Mouse (Mus musculus) layer of hippocampus, adult 9-10 months (tissue): ENCODE measurements around the gene Rnf157.
"Not testable (repeated sequence)": the region's sequence is repeated elsewhere in the genome, so short reads cannot be mapped to it uniquely, and the experiment has no call there.

Source experiments
- DNase-seq: peaks from one replicate; pipeline ENCODE4 v3.0.0; 2022; ENCODE audit warnings: low spot score

The Rnf157 gene

DNA sequence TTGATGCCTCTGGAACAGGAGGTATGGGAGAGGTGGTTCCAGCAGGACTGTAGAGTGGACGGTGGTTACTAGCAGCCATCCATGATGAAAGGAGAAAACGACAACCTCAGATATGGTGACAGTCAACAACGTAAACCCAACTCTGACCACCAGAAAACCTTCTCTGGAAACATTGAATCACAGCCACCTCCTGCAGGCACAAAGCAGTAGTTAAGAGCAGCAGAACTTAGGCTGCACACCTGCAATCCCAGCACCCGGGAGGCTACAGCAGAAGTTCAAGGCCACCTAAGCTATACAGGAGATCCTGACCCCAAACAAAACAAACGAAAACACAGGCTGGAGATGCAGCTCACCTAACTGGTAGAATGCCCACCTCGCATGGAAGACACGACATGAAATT is 32.1 kb downstream of the Rnf157 start:
- no peak for DNase-seq

DNA sequence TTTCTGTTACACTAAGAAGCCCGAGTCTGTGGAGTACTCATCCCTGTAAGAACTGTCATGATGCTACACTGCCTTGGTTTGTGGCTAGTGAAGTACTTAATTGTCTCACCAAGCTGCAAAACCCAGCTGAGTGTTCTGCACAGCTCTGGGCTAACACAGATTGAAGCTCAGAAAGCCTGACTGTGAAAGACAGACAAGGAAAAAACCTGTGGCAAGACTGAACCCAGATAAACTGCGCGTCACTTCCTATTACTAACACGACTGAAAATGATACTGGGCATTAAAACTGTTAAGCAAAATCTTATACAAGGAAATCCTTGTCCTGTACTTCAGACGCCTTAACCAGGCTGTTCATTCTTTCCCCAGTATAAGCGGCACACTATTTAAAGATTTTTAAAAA is 33.3 kb downstream of the Rnf157 start:
- no peak for DNase-seq

DNA sequence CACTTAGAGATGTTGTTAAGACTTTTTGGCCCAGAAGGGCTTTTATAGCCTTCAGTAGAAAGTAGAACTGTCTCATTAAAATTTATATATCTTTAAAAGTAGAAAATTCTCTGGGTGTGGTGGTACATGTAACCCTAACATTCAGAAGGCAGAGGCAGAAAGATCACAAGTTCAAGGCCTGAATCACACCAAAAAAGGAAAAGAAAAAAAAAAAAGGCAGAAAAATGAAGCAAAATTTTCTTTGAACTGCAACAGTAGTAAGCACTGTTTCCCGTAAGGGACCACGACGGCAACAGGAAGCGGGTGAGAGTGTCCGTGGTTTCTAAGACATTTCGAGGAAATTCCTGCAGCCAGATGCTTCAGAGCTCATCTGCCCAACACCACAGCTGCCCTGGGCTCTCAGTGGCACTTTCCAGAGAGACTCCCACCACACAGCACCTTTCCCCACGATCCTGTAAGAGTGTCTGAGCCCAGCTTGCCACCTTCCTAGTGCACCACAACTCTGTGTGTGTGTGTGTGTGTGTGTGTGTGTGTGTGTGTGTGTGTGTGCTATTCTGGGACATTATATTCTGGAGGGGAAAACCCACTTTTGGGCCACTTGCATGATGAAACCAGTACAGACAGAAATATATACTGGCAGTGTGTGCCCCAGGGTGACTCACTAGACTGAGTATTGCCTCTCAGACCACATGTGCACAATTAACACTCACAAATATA is 35.7 kb downstream of the Rnf157 start:
- no peak for DNase-seq

DNA sequence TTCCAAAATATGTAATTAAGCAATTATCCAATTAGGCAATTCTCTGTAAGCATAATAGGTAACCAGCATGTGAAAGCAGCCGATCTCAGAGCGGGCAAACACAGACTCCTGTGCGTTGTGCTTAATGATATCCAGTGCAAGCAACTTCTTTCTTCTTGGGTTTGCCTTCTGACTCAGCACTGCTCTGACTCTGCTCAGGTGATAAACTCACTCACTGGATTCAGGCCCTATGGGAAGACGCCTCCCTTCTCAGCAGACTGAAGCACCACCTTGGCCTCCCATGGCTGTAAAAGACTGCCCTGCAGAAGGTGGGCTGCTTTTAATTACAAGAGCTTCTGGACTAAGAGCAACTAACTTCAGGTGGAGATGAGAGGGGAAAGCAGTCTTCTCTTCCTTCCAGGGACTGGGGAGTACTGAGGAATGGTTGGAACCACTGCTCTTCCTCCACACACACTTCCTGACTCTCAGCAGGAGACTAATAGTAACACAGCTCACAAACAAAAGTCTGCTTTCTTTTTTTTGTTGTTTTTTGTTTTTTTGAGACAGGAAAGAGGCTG is 40.9 kb downstream of the Rnf157 start:
- DNase-seq: no peak

DNA sequence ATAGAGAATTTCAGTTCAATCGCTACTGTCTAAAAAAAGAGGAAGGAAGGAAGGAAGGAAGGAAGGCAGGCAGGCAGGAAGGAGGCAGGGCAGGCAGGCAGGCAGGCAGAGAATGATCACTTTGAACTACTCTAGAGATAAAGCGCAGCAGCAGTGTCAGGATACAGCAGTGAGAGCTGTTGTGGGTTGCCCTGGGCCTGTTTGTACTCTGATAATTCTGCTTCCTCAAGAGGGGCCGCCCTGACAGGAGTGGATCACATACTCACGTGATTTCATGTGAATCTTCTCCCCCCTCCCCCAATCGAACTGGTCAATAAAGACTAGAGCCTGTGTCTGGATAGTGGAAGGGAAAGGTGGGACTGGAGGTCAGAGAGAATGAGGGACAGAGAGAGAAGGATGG is 43.2 kb downstream of the Rnf157 start:
- no peak for DNase-seq

DNA sequence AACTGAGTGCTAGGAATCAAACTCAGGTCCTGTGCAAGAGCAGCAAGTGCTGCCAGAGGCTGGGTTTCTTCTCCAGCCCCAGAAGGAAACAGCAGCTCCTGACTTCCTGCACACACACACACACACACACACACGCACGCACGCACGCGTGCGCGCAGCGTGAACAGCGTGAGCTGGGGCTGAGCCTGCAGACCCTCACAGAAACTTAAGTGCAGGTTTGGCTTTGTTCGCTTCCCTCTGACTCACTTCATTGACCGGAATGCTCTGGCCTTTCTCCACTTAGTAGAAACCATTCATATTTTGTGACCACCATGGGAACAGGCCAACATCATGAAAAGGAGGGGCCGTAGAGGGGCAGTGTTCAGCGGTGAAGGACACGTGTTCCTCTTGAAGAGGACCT is 43.8 kb downstream of the Rnf157 start:
- DNase-seq: no peak

DNA sequence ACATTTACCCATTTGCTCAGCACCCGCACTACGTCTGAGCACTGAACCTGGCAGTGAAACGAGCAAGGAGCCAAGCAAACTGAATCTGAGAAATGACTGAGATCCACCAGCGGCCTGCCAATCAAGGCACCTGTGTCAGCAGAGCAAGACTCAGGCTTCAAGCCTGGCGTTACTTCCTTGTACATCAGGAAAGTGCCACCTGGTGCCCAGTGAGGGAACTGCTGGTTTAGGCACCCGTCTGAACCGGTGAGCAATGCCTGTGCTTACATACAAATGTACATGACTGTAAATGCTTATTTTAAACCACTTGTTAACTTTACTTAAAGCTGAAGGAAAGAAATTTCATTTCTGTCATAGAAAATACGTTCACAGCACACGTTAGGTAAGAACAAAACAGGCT is 44.7 kb downstream of the Rnf157 start:
- DNase-seq: peak; percentile 74

DNA sequence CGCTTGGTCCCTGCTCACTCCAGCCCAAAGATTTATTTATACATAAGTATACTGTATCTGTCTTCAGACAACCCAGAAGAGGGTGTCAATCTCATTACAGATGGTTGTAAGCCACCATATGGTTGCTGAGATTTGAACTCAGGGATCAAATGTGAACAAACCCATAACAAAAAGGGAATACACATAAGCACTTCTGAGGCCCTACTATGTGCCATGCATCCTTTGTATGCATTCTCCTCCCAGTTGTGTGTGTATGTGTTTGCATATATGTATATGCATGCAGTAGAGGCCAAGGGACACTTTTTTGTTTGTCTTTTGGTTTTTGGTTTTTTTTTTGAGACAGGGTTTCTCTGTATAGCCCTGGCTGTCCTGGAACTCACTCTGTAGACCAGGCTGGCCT is 46.2 kb downstream of the Rnf157 start:
- DNase-seq: no peak

DNA sequence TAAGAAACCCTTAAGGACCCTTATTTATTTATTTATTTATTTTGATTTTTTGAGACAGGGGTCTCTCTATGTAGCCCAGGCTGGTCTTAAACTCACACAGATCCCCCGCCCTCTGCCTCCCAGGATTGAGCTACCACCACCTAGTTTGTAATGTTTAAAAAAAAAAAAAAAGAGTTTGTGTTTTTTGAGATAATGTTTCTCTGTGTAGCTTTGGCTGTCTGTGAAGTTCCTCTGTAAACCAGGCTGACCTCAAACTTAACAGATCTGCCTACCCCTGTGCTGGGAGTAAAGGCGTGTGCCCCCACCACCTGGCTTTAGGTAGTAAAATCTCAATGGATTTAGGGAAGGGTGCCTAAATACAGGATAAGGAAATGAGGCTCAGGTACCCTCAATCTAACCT is 46.7 kb downstream of the Rnf157 start:
- DNase-seq: no peak

DNA sequence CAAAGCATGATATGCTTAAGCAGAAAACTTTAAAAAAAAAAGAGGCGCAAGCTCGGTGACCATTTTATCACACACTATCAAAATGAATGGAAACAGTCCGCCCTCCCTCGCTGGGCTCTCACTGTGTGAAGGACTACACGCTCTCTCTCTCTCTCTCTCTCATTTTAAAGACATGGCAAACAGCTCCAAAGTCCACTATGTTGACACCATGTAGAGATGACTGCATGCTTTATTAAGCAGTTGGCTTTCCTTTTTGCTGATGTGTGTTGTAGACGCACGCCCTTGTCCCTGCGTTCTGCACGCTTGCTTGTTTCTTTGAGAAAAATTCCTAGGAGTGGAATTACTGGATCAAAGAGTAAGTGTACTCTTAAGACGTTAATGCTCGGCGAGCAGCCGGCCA is 47.4 kb downstream of the Rnf157 start:
- no peak for DNase-seq

DNA sequence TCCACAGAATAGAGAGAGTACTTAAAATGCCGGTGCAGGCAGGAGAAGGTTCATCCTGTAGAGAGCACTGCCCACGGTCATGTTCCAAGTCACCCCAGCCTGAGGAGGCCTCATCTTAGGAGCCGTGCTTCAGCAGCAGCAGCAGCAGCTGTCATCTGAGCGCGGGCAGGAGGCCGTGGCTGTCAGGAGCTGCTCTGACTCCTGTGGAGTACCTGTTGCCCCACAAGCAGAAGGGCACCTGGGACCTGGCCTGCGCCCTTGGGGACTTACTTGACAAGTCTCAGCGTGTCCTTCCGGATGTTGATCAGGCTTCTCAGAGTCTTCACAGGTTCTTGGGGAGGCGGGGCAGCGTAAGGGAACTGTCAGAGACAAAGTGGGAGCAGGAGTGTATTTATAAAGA is 50.8 kb downstream of the Rnf157 start:
- DNase-seq: no peak

DNA sequence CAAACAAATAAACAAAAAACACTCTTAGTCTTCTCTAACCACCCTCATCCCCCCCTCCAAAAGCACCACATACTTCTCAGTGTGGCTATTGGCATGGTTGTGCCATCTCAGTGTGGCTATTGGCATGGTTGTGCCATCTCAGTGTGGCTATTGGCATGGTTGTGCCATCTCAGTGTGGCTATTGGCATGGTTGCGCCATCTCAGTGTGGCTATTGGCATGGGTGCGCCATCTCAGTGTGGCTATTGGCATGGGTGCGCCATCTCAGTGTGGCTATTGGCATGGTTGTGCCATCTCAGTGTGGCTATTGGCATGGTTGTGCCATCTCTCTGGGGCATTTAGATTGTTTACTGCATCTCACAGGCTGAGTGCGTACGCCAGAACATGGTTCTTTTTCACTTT is 51.9 kb downstream of the Rnf157 start:
- not testable (repeated sequence) for DNase-seq

DNA sequence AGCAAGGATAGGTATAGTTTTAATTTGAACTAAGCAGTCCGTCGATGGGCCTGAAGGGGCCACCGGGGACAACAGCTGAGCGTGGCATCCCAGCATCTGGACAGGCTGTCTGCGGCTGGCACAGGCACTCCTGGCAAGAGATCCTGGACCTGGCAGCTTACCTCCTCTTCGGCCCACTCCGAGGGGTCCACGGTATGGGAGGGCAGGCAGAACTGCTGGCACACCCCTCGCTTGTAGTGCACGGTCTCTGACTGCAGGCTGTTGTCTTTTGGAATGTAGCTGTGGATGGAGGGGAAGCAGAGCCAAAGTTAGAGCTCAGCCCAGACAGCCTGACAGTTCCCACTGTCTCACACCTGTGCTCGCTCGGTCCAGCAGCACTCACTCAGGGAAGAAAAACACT is 53.2 kb downstream of the Rnf157 start:
- DNase-seq: no peak

DNA sequence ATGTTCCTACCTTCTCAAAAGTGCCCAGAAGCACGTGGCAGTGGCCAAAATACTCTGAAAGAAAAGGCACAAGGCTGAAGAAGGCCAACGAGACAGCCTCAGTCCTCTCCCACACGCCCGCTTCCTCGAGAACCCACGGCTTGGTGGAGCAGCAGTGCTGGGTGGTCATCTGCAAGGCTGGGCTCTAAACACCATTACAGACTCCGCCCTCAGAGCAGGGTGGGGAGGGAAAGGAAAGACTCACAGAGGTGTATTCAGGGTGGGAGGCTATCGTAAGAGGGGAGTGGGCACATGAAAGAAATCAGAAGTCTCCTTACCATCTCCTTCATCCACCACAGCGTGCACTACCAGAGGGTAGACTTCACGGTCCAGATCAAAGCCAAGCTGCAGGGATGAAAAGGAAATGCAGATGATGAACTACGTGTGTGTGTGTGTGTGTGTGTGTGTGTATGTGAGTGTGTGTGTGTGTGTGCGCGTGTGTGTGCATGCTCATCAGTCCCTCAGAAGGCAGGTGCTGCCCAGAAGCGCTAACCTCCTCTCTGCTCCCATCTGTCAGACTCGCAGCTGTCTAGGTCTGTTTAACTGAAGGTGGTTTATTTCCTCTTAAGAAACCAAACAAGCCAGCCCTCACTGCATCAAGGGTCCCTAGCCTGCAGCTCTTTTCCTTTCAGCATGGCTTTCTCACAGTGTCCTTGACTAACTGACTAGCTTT is 53.8 kb downstream of the Rnf157 start:
- DNase-seq: no peak

DNA sequence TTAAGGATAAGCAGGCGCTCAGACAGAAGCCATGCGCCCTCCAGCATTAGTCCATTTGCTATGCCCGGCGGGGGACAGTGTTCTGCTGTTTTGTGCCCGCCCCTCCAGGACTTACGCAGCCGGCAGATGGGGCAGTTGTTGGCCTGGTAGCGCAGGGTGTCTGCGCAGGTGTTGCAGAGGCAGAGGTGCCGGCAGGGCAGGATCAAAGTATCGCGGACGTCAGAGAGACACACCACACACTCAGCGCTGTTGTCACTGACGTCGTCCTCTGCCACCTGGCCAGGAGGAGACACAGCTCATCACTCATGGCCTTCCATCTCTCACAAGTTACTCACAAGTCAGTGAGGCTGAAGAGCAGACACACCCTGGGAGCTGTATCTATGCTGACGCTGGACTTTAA is 58.3 kb downstream of the Rnf157 start:
- DNase-seq: no peak

DNA sequence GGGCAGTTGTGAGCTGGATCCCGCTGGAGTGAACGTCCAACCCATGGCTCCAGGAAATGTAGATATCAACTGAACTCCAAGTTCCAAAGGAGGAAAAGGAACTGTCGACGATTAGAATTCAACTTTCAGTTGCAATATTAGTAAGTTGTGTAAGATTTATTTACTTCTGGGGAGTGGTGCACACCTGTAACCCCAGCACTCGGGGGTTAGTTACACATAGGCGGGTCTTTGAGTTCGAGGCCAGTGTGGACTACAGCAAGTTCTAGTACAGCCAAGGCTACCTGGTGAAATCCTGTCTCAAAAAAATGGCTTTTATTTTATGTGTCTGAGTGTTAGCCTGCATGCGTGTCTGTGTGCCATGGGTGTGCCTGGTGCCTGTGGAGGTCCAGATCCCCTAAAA is 59.3 kb downstream of the Rnf157 start:
- DNase-seq: no peak

DNA sequence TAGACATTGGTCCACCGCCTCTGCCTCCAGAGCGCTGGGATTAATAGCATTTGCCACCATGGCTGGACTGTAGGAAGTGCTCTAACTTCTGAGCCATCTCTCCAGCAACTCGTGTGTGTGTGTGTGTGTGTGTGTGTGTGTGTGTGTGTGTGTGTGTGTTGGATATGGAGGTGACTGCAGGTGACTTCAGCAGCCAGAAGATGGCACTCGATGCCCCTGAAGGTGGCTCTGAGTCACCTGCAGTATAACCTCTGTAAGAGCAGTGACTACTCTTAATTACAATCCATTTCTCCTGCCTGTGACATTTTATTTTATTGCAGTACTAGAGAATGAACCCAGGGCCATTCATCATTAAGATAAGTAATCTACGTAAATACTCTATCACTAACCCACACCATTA is 61.5 kb downstream of the Rnf157 start:
- no peak for DNase-seq

DNA sequence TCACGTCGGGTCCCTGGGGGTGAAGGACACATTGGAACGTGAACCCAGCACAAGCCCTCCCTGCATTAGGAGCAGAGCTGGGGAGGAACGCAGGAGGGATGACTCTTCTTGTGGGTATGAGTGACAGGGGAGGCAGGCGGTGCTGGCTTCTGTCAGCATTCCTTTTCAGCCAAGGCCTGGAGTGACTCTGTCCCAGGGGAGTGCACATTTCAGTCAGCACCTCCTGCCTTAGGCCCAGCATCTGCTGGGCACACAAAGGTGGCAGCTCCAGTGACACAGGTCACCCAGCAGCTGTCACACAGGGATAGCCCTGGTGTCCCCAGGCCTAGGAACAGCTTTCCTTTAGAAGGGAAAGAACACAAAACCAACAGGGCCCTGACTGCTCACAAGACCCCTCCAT is 64.9 kb downstream of the Rnf157 start:
- DNase-seq: no peak

DNA sequence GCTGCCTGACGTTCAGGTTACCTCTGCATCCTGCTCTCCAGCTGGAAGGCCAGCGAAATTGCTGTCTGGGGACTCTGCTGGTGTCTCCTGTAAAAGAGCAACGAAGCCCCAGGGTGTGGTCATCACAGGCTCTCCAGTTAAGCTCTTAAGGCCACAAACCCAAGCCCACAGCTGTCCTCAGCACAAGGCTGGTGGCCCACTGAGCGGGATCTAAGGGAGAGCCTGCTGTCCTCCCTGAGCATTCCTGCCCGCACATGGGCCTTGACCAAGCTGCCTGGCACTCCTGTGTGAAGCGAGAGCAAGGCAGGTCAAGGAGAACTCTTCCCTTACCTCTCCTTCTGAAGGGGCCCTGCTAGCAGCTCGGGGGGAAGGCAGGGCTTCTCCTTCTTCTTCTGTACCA is 65.8 kb downstream of the Rnf157 start:
- no peak for DNase-seq

DNA sequence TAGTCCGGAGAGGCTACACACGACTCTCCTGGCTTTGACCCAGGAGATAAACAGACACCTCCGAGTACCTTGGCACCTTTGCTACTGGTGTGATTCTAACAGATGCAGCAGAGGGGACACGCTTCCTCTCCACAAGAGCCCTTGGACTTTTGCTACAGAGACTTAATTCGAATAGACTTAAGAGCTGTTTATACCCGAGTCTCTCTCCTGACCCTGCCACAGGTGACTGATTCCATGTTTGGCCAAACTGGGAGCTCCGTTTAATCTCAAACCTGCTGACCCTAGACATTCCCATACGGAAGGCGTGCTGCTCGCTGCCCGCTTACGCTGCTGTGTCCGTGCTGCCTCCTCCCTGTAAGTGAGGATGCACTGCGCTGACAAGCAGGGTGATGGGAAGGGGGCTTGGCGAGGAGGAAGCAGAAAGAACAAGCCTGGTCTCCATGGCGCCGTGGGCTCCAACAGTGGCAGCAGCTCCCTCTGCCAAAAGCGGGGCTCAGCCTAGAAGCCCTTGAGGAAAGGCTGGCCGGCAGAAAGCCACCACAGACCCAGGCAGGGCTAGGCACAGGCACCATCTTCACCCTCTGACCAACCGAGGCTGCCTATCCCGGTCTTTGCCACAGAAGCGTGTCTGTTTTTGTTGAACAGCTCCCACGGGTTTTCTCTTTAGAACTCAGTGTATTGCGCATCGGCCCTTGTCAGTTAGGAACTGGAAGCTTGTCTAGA is 70.6 kb downstream of the Rnf157 start:
- no peak for DNase-seq

DNA sequence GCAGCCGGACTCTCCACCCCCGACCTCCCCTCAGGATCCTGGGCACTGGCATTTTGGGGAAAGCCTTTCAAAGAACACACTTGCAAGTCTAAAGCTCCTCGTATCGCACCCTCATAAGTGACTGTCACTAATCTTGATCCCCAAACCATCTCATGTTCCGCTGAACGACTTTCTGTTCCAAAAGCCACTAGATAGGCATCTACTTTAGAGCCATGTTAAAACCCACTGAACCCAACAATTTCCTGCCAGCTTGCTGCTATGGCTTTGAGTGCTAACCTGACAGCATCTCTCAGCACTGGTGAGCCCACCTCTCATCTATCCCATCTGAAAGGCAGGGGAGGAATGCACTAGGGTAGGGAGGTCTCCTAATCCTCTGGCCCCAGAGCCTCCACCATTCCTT is 75.3 kb downstream of the Rnf157 start:
- no peak for DNase-seq

DNA sequence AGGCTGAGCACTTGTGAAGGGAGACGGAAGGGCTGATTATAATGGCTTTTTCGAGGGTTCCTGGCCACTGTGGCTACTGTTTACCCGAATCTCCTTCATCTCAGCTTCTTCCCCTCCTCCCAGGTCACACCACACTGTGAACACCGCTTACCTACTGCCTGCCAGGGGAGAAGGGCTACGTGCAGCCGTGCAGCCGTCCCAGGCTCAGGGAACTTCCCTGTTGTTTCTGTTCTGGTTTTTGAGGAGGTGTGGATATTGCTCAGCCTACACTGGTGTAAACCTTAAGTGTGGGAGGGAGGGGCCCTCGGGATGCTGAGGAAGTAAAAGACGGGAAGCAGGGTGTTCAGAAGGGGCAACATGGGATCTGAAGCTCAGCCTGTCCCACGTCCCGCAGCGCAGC is 75.8 kb downstream of the Rnf157 start:
- no peak for DNase-seq

DNA sequence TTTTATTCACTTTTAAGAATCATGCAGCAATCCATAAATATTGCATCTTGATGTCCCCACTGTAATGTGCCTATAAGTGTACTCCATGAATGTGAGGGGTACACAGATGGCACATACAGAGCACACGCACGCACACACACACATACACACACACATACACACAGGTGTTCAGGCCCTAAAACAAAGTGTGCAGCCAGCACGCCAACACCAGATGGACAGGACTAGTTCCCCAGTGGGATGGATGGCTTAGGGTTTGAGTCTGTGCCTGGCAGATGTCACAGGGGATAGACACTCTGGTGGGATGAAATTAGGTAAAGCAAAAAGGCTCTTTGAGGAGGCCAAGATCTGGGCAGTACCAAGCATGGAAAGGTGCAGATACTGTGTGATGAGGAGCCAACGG is 76.4 kb downstream of the Rnf157 start:
- no peak for DNase-seq
